Mouse (Mus musculus): ENCODE measurements around the gene Lsm14b.

Gene Lsm14b

GRCm38 (mm10) chr2:180063338-180064131, 38.7 kb downstream of the Lsm14b start:
- no peak for DNase-seq (ENCODE audit: low spot score)

- no peak for DNase-seq (ENCODE audit: low spot score)
Measured at GRCm38 (mm10) chr2:180069770-180070480, 45.1 kb downstream of the Lsm14b start.

GRCm38 (mm10) chr2:180070481-180071453, 46.0 kb downstream of the Lsm14b start, which contains the start of gene Mtg2:
Gene Mtg2 (plus strand): TSS chr2:180070588.
- DNase-seq (ENCODE audit: low spot score), result peak; percentile 95

GRCm38 (mm10) chr2:180071671-180072070, 46.9 kb downstream of the Lsm14b start:
- no peak for DNase-seq (ENCODE audit: low spot score)

- no peak for DNase-seq (ENCODE audit: low spot score)
Measured at GRCm38 (mm10) chr2:180072886-180073285, 48.1 kb downstream of the Lsm14b start.

GRCm38 (mm10) chr2:180077622-180078021, 52.8 kb downstream of the Lsm14b start:
- no peak for DNase-seq (ENCODE audit: low spot score)

GRCm38 (mm10) chr2:180080680-180081079, 55.9 kb downstream of the Lsm14b start:
- no peak for DNase-seq (ENCODE audit: low spot score)

- DNase-seq (ENCODE audit: low spot score), result no peak
Measured at GRCm38 (mm10) chr2:180083063-180083462, 58.3 kb downstream of the Lsm14b start.

GRCm38 (mm10) chr2:180084565-180084964, 59.8 kb downstream of the Lsm14b start:
- no peak for DNase-seq (ENCODE audit: low spot score)
